Mouse (Mus musculus) embryo, embryonic 10 days (tissue): ENCODE data around the gene Thra.
"Not testable (repeated sequence)": the region's sequence is repeated elsewhere in the genome, so short reads cannot be mapped to it uniquely, and the experiment has no call there.

Experiments used
- DNase-seq: peaks from one replicate; pipeline ENCODE4 v3.0.0-alpha.2; 2015; ENCODE audit warnings: low spot score

Thra gene

DNA sequence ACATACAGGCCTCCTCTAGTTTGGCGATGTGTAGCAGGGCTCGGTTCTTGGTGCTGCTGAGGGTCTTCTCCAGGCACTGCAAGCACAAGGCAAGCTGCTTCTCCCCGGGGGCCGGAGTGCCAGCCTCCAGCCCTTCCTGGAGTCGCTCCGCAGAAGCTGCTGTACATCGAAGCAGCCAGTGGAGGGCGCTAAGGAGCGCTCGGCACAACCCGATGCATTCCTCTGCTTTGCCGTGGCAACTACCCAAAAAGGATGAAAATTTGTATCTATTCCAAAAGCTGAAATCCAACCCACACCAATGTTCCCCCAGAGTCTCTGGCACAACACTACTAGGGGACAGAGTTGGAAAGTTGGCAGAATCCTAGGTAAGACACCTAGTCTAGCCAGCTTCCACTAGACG is 22.5 kb upstream of the Thra start:
- peak; percentile 65 for DNase-seq

DNA sequence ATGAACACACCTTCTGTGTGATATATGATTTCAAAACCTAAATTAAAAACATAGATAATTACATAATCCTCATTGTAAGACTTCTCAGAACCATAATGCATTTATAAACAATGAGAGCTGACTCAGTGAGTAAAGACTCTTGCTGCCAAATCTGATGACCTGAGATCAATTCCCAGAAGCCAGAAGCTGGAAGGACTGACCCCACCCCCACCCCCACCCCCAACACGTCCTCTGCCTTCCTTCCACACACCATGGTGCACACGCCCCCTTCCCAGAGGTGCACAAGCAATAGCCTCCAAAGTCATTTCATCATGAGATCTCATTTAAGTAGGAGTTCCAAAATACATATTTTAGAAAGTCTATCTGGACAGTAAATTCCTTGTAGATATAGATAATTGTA is 19.7 kb upstream of the Thra start:
- no peak for DNase-seq

DNA sequence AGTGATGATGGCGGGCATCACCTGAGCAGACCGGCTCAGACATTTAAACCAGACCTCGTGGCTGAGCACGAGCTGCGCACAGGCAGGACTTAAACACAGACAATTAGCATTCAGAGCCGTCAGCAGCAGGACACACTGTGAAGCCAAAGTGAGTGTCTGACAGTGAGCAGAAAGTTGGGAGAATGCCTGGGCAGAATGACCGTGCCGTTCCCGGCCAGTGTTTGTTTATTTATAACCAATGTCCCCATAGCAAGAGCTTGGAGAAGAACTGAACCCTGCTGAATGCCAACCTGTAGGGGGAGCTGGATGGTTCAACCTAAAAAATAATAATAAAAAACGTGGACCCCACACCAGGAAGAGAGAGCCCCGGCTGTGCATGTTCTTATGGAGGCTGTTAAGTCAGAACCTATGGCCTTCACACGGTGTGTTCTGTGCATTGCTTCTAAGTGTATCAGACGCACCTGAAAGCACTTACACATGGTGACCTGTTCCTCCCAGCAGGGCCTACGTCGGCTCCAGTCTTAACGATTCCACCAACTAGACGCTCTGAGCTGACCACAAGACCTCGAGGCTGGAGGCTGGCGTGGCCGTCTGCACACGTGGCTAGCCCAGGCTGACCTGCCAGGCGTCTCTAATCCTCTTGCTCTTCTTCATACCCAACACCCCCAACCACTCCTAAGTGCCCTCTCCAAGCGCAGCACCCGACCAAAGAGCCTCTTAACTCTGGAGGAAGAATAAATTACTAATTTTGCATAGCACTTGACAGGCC is 18.8 kb upstream of the Thra start:
- no peak for DNase-seq

DNA sequence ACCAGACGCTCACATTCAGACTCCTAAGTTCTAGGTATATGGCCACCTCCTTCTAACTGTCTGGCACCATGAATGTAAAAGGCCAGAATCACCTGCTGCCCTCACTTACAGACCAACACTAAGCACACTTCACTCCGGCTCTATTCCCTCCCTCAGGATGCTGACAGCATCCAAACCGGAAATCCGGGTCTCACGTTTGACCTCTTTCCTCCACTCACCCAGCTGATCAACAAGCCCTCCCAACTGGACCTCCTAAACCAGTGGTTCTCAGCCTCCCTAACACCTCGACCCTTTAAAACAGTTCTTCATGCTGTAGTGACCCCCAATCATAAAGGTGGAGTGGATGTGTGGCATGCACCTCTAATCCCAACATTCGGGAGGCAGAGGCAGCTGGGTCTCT is 17.3 kb upstream of the Thra start:
- no peak for DNase-seq

DNA sequence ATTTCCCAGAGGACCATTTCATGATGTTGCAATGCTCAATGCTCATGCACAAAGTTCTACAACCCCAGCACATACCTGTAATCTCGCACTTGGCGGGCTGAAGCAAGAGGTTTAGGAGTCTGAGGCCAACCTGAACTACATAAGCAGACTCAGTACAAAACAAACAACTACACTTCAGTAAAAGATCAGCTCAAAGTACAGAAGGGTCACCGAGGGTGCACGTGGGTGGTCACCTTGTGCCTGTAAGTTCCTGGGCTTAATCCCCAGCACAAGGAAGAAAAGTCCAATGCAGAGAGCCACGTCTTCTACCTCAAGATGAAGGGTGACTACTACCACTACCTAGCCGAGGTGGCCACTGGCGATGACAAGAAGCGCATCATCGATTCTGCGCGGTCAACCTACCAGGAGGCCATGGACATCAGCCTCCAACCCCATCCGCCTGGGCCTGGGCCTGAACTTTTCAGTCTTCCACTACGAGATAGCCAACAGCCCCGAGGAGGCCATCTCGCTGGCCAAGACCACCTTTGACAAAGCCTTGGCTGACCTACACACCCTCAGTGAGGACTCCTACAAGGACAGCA is 14.4 kb upstream of the Thra start:
- no peak for DNase-seq

DNA sequence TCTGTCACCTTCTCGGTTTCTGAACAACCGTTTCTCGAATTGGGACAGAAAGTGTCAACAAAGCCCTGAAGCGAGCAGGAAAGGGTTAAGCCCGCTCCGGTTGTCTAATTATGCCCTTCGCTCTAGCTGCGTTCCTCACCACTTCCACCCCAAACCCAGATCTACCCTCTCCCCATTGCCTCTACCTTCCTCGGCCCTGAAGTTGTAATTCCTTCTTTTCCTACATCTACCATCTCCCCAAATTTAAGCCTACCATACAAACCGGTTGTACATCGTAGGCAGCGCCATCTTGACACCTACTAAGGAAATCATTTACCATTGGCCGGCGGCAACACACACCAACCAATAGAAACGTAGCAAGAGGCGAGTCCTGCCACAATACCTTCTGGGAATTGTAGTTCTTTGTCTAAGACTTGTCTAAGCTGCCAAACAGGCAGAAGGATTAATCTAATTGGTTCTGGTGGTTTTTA is 11.3 kb upstream of the Thra start, which contains the start of gene Med24:
TSS of gene Med24 (minus strand) at position 317 of the 470 bp plus-strand sequence.
- DNase-seq = peak; percentile 97

DNA sequence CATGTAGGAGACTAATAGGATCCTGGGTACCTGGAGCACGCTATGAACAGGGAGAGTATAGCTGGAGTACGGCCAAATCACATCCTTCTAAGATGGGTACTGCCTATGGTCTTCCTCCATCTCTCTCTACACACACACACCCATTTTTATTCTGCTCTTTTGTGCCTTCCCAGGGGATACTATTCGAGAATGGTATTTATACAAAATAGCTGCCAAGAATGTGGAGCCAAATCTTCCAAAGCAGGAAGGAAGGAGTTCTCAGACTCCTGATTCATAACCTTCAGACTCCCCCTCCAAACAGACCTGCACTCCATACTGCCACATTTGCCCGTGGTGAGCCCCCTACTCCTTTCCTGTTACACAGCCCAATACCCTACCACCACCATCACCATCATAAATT is 9.7 kb upstream of the Thra start:
- DNase-seq = no peak

DNA sequence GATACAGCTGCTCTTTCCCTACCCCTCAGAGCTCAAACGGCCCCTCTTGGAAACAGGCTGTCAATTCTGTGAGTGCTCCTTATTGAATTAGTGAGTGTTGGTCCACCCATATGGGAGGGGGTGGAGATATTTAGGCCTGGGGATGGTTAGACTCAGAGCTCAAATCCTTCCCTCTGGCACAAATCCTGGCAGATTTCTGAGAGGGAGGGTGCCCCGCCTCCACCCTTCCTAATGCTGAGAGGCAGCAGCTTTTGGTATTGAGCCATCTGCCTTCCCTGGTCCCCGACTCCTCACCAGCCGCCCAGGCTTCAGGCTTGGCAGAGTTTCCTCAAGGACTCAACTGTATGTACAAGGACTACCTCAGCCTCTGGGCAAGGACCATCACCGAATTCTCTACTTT is 9.3 kb upstream of the Thra start:
- no peak for DNase-seq

DNA sequence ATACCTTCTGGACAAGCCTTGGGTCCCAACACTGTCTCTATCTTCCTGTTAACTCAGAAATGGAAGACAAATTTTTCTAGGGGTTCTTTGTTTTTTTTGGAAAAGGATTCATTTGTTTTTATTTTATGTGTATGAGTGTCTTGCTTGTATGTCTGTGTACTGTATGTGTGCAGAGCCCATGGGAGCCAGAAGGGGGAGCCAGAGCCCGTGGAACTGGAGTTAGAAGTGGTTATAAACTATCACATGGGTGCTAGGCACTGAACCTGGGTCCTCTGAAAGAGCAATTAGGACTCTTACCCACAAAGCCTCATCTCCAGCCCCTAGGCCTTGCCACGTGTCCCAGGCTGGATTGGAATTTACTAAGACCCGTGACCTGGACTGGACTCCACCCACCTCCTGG is 6.4 kb upstream of the Thra start:
- no peak for DNase-seq

DNA sequence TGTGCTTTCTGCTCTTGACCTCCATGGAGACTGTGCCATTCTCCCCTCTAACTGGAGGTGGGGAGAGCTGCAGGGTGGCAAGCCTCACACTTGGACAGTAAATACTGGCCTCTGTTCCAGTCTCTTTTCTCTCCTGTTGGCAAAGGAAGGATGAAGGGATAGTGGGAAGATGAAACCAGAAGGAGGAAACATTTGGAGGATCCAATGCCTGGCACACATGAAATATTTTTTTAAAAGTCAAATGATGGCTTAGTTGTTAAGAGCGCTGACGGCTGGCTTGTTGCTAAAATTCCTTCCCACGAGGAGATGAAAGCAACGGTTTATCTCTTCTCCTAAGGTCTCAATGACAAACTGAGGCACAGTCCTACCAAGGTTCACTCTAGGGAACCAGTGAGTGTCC is 5.3 kb upstream of the Thra start:
- DNase-seq = no peak

DNA sequence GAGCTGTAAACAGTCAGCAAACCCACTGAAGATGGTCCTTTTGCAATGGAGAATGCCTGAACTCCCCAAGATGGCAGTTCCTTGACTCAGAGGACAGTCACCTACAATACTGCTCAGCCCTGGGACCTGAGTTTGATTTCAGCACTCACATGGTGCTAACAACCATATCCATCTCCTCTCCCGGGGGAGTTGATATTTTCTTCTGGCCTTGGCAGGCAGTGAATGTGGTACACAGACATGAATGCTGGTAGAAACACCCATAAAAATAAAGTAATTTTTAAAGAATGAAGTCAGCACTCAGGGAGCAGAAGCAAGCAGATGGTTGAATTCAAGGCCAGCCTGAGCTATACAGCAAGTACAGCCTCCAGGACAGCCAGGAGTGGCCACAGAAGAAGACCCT is 4.3 kb upstream of the Thra start:
- DNase-seq = no peak

DNA sequence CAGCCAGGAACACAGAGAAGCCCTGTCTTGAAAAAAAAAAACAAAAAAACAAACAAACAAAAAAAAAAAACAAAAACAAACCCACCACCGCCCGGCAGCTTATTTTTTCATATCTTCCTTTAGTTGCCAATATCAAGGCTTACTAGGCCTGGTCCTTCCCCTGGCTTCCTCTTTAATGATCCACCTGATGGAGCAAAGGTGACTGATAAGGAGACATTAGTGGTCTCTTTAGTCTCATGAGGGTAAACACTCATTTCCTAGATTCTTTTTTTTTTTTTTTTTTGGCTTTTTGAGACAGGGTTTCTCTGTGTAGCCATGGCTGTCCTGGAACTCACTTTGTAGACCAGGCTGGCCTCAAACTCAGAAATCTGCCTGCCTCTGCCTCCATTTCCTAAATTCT is 3.2 kb upstream of the Thra start:
- not testable (repeated sequence) for DNase-seq

DNA sequence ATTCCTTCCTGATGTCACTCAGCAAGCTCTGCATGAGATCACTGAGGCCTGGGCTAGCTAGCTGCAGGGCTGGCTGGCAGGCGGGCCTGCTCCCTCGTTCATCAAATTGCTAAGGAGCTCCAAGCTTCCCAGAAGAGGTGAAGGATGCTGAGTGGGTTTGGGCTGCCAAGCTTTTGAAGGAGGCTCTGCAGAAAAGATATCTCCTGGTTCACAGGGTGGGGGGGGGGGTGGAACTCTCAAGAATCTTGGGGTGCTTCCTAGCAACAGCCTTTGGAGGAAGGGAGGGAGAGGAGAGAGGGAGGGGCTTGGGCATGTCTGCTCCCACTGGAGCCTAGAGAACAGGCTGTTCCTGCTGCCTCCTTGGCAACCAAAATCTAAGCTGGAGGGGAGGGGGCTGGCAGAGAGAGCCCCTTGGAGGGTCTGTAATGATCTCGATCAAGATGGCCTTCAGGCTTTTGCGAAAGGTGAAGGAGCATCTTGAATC is 2.0 kb upstream of the Thra start:
- no peak for DNase-seq

DNA sequence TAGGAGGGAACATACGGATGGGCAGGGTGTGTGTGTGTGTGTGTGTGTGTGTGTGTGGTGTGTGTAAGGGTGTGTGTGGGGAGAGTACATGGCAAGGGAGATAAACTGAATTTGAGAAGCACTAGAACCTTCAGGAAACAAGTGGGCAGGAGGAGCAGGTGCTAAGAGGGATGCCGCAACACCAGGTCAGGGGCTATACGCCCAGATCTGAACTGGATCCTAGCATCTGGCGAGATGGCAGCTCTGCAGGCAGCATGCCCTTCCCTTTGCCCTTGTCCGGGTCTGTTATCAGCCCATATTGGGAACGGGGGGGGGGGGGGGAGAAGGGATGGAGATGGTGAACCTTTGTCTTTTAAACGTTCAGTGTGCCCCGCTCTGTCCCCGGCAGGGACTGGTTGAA is 1.5 kb upstream of the Thra start:
- DNase-seq = no peak

DNA sequence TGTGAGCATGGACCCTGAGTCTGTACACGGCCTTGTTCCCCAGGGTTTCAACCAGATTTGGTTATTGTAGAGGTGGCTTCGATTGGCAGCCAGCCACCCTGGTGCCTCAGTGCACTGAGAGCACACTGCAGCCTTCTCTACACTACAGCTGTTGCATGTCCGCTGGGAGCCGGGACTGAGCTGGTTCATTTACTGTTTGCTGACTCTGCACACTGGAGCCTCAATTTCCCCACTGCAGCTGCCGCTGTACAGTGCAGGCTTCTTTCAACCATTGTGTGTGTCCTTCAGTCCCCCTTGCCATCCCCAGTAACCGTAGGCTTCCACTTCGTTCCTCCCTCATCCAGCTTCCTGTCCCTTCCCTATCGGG is 429 bp upstream of the Thra start:
- DNase-seq = peak; percentile 43

DNA sequence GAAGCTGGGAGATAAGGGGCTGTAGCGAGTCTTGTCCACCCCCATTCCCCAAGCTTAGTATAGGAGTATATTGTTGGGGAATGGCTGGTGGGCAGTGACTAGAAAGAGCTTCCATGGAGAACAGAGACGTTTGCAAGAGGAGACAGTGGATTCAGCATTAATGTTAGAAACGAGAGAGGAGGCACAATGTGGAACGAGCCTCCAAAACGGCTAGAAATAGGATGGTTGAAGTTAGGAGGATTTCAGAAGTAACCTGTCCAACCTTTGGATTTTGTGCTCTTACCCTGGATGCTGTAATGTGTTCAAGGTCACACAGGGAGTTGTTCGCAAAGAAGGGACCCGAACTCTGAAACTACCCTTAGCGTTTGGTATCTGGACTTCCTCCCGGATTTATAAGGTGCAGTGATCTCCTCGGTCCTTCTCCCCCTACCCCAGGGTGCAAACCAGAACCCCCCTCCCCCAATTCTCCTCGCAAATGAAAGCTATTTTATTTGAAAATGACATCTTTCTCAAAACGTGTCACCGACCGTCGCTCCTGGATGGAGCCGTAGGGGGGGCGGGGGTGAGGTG is 698 bp downstream of the Thra start:
- no peak for DNase-seq

DNA sequence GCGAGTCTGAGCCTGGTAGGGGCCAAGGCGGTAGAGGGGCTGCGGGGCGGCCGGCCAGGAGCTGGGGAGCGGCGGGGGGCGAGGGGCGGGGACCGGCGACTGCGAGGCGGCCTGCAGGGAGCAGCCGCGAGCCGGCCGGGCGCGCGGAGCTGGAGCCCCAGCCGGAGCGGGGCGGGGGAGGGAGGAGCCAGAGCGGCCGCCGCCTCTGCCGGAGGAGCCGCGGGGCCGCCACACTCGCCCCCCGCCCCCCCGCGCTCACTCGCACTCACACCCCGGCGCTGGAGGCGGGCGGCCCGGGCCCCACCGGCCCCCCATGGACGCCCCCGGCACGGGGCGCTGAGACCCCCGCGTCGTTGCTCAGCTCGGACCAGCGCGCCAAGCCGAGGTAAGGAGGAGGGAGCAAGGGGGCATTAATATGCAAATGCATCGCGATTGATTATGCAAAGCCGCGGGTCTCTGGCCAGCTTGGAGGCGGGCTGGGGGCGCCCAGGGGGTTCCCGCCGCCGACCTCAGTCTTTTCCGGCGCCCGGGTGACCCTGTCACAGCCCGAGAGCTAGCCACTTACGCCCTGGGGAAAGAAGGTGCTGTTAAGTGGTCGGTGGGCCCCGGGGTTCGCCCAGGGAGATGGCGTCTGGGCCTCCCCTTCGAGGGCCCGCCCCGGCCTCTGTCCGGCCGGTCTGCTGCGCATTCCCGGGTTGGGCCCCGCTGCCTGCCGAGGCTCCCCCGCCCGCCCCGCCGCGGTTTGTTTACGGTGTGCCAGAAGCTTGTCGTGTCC is 1.4 kb downstream of the Thra start:
- DNase-seq = peak; percentile 83

DNA sequence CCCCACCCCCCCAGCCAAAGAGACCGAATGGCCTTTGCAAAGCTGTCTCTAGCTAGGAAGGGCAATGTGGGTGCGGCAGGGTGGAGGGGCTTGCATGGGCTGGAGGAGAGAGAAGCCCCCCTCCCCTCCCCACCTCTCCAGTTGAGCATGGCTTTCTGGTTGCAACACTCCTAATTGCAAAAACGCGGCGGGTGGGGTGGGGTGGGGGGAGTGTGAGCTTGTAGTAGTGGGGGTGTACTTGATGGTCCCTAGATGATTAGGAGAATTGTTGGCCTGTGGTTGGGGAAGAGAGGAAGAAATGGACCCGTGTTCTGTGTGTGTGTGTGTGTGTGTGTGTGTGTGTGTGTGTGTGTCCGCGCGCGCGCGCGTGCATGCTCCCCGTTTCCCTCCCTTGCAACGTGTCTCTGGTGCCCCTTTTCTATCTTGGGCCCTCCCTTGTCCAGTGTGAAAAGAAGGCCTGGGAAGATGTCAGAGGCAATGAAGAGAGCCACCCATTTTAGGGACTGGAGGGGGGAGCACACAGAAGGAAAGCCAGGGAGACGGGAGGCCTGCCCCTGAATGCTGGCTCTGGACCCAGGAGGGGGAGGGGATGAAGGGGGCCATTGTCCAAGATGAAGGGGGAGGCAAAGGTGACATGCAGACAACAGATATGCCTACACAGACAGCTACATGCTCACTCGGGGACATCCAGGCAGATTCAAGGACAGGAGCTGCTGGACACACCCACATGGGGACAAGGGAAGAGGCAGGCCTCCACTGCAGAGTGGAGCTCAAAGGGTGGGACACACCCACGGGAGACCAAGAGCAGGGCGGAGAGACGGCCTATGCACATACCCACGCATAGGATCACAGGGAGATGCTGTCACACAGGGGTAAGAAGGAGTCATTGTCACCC is 2.2 kb downstream of the Thra start:
- DNase-seq = peak; percentile 19

DNA sequence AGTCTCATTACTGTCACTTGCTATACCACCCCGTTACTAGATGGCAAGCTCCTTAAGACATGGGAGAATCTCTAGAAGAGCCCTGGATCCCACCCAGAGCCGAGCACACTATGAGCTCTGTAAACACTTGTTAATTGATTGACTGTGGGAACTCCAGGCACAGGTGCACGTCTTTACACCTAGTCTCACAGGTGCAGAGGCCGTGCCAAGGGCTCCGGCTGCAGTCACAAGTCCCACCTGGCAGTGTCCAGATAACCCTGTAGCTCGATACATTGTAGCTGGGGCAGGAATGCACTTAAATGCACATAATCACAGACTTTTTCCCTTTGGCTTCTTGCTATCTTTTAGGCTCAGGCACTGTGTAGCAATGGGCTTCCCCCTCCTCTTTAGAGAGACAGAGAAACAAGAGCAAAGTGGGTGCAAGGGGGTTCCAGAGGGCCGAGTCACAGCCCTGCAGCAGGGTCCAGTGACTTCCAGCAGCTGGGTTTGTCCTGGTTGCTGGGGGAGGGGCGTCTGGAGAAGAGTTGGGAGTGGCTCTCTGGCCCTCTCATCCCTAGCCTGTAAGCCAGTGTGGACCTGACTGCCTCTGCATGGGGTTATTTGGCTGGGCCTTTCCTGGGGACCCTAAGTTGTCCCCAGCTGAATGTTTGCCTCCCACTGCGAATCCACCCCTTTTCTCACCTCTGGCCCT is 3.4 kb downstream of the Thra start:
- DNase-seq = peak; percentile 77

DNA sequence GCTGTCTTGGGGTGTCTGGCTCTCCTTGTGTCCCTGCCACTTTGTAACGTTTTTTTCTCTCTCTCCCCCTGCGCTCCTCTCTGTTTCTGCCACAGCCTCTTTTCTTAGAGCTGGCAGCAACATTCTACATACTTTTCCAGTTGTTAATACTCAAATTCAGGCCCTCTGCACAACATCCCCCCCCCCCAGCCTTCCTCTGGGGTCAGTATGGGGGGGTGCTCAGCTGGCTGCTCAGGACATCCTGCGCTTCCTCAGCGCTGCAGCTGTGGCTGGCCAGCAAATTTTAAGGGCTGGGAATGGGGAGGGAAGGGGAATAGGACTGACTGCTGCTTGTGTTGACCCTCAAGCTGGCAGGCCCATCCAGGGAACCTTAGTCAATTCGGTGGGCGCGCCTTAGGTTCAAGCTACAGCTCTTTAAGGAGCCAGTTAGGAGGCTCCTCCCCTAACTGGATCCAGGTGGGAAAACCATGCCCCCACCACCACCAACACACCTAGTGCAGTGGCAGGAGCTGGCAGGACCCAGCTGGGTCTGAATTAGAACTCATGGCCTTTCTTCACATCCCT is 4.1 kb downstream of the Thra start:
- no peak for DNase-seq
